9 mouse cellular contexts compared by ENCODE assay signal in the genomic region with DNA sequence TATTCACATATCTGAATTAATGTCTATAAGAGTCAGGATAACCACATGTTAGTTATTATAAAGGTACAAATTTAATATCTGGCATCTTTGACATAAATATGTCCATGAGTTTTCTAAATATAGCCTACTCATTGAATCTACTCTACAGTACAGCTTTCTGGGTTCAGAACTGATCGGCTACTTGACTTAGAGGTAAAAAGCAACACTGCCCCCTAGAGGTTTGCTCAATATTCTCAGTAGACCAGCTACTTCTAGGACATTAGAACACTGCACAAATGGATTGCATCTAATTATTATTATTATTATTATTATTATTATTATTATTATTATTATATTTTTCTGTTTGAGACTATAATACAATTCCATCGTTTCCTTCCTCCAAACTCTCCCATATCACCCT.
A peak's percentile ranks its signal among the peaks of the same experiment; 100 is the strongest.
DNase-seq lines count a peak whose midpoint lies in the region; ATAC-seq and TF ChIP-seq lines count a peak whose summit lies in the region.
"Had no signal": no experiment of that assay in that cellular context is flagged by ENCODE, and none has a peak within 500 bp of the region (broad histone marks: within the 10 kb centered on the region; RNA-seq: fewer than 3 reads in every experiment).

No protein-coding gene starts in this region.

- H3K4me2 ChIP-seq in kidney, embryonic 16.5 days (replicated peaks; ENCODE audit: low read depth, low read length), result no peak overlapping the region

- ATAC-seq in kidney, embryonic 16.5 days (ENCODE audit: low FRiP score, low TSS enrichment), result peak; percentile 49; the same call in 1 of the 2 replicates

- no peak overlapping the region for H3K27ac ChIP-seq in kidney, embryonic 16.5 days (ENCODE audit: low read length)

- 29% methylated on average over 2 of the region's 2 CpGs for WGBS in kidney, embryonic 16.5 days

- H3K4me3 ChIP-seq in kidney, embryonic 16.5 days (ENCODE audit: low read length), result no peak overlapping the region
- H3K4me3 ChIP-seq in E14TG2a.4 (replicated peaks; ENCODE audit: low read length), result no peak overlapping the region

- no peak for DNase-seq in kidney, postnatal 10 days
- peak; percentile 61 for DNase-seq in 3T3-L1 (ENCODE audit: low read depth, low spot score)
- DNase-seq in embryo, embryonic 11.5 days (ENCODE audit: low read depth, low spot score), result peak; percentile 37
- no peak for DNase-seq in natural killer cell, adult 2 months (ENCODE audit: low spot score in 2 of 2)
- DNase-seq in spleen, adult 12 weeks (ENCODE audit: low spot score), result no peak
- no peak for DNase-seq in lung, adult 18-20 months
- DNase-seq: thymus, adult 2 months had no signal

- H3K4me1 ChIP-seq in kidney, embryonic 16.5 days (ENCODE audit: insufficient read depth, low read length), result no peaks in the 10 kb centered on the region
- no peaks in the 10 kb centered on the region for H3K4me1 ChIP-seq in E14TG2a.4 (replicated peaks; ENCODE audit: low read depth, low read length)

- H3K9ac ChIP-seq in kidney, embryonic 16.5 days (replicated peaks; ENCODE audit: low read length), result no peak overlapping the region

- H3K27me3 ChIP-seq in kidney, embryonic 16.5 days (ENCODE audit: insufficient read depth, low read length), result no peaks in the 10 kb centered on the region
- H3K27me3 ChIP-seq in E14TG2a.4 (ENCODE audit: insufficient read depth, low read length), result no peaks in the 10 kb centered on the region

- H3K9me3 ChIP-seq in kidney, embryonic 16.5 days (ENCODE audit: low read length), result no peaks in the 10 kb centered on the region
- H3K9me3 ChIP-seq in E14TG2a.4 (ENCODE audit: low read length), result no peaks in the 10 kb centered on the region

- no peaks in the 10 kb centered on the region for H3K36me3 ChIP-seq in kidney, embryonic 16.5 days (ENCODE audit: insufficient read depth, low read length)
- no peaks in the 10 kb centered on the region for H3K36me3 ChIP-seq in E14TG2a.4 (ENCODE audit: insufficient read depth, low read length)

- peak; percentile 33 for TF ChIP-seq CTCF in E14TG2a.4 (conservative IDR thresholded peaks at IDR 0.05; ENCODE audit: low read length)

Comparison
In these comparisons a context has a peak if more than half of its experiments do, and no peak if none do; other contexts are left out.
1. DNase-seq: peak in 3T3-L1 (single experiment) and embryo, embryonic 11.5 days (single experiment); none in kidney, postnatal 10 days (single experiment), natural killer cell, adult 2 months (0 of 2), spleen, adult 12 weeks (single experiment) and lung, adult 18-20 months (0 of 2).